Mouse (Mus musculus): ENCODE measurements around the gene Glycam1. TPM values are rescaled to one million over a fixed set of nuclear protein-coding genes. Genes with fewer than 3 reads are reported as not detected.

Glycam1 gene
- polyA plus RNA-seq, 1 experiment: not detected

DNA sequence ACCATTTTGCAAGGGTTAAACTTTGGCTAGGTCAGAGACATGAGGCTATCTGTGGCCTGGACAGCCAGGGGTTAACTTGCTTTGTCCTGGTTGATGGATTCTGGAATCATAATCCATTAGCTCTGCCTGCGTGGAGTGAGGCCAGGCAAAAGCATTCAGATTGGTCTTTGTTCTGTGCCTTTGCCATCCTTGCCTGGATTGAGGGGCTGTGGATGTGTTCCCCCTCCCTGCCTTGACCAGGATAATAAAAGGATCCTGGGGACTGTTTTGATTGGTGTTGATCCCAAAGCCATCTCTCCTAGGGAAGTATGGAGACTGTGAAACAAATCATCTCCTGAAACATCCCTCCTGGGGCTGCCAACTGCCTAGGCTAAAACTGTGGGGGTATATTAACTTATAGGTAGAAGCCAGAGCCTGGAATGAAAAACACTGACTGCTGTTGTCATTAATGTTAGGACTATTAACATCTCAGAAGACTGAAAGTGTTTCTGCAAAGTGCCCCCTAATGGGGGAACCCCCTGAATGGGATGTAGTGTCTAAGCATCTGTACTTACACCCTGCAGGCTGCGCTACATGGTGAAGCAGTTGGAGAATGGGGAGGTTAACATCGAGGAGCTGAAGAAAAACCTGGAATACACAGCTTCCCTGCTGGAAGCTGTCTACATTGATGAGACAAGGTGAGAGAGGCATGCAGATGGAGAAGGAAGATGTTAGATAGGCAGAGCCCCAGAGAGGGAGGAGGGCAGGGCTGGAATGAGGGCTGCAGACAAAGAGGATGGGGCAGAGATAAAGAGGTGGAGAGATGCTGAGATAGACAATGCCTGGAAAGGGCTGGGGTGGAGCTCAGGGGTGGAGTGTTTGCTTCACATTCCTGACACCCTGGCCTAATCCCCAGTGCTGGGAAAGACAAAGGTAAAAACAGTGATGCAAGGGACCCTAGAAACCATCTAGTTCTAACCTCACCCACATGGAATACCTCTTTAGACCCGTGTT lies 45.2 kb downstream of the Glycam1 start:
- no peak for DNase-seq (ENCODE audit: low spot score)

DNA sequence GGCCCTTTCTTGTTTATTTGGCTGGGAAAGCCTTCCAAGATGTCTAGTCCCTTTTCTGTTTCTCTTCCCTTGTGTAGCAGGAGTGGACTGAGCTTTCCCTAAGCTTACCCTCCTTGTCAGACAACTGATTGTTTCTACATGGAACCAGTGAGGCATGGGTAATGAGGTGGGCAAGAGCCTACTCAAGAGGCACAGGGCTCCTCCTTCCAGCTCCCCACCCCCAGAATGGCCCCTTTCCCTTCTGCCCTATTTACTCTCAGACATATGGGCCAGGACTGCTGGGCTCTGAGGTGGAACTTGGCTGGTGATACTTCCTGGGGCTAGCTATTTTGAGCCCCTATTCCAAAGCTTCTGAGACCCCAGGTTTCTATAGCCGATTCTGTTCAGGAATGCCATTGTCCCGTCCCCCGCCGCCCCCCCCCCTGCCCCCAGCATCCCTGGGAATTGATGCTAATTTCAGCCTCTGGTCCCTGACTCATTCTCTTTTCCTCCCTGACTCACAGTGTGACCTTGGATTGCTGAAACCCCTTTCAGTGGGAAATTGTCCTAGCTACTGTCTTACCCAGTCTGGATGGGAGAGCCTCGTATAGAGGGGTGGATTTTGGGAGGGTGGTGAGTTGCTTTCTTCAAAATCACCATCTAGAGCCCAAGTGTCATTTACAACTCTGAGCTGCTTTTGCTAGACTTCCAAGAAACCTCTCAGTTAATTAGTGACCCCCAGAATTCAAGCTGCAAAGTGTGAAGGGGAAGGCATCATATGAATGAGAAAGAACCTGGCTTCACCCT lies 46.1 kb downstream of the Glycam1 start:
- DNase-seq (ENCODE audit: low spot score): no peak

DNA sequence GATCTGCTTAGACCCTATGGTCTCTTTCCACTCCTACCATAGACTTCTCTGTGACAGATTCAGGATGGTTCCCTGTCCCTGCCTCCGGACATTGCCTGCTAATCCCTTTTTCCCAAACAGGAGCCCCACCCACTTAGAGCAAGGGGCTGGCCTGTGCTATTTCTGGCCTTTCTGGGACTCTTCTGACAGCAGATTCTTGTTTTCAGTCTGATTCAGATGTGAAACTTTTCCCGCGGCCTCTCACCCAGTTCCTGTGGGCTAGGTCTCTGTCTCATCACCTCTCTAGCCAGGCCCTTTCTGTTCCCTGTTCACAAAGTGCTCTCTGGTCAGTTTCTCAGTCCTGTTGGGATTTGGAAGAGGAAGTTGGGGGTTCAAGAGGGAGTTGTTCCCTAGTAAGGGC lies 50.0 kb downstream of the Glycam1 start:
- DNase-seq (ENCODE audit: low spot score): no peak

DNA sequence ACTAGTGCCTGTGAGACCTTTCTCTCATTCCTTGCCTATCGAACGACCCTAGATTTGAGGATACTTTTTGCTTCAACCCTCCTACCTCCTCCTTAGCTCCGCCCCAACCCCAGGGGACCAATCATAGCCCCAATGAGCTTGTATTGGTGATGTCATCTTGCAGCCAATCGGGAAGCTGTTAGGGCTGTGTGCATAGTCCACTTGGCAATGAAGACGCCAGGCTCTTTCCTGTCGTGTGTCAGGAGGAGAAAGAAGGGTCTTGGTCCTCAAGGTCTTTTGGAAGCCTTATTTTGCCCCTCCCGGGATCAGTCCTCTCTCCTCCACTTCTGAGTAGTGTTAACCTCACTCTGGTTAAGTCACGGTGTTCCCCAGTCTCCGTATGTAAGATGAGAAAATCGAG lies 50.8 kb downstream of the Glycam1 start:
- DNase-seq (ENCODE audit: low spot score): no peak

DNA sequence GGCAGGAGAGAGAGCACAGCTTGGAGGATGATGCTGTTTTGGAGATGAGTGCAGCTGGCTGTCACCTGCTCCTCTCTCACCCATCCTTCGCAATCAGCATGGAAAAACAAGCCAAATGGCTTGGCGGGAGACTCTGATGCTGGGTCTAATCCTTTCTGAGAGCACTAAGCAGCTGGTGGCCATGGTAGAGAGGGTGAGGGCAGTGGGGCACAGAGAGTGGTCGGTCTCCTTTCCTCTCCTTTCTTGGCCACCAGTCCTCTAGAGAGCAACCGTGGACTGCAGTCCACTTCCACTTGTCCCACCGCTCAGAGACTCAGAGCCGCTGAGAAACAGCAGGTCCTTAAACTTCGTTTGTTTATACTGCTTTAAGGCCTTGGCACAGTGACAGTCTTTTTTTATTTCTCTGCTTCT lies 51.3 kb downstream of the Glycam1 start:
- DNase-seq (ENCODE audit: low spot score): no peak

Other genes with a start within 250 kb of the Glycam1 start
- 9.9 and 15.6 TPM in 2 replicates for gene Zfp385a, start 225.0 kb downstream of the Glycam1 start, polyA plus RNA-seq (2012; rRNA removed)
- gene Itga5, start 198.3 kb downstream of the Glycam1 start, polyA plus RNA-seq (2012; rRNA removed): 138 and 146 TPM in 2 replicates
- 0.08 TPM in 1 of 2 replicates, not detected in the other for gene Gtsf1, start 134.6 kb downstream of the Glycam1 start, polyA plus RNA-seq (2012; rRNA removed)
- gene Gtsf2, start 116.6 kb downstream of the Glycam1 start, polyA plus RNA-seq (2012; rRNA removed): not detected in 2 replicates
- gene Nckap1l, start 111.3 kb downstream of the Glycam1 start, polyA plus RNA-seq (2012; rRNA removed): 6.0 and 7.8 TPM in 2 replicates
- 12.9 TPM in 2 replicates for gene Pde1b, start 62.0 kb downstream of the Glycam1 start, polyA plus RNA-seq (2012; rRNA removed)
- gene Ppp1r1a, start 27.1 kb downstream of the Glycam1 start, polyA plus RNA-seq (2012; rRNA removed): 14.6 and 16.4 TPM in 2 replicates
- 0.34 and 0.43 TPM in 2 replicates for gene Mucl1, start 190.4 kb upstream of the Glycam1 start, polyA plus RNA-seq (2012; rRNA removed)

Measured in urinary bladder, adult 2 months (tissue).